Mouse (Mus musculus) embryonic facial prominence, embryonic 14.5 days (tissue): ENCODE results near the gene Actr3. TPM values are rescaled to one million over a fixed set of nuclear protein-coding genes. Genes with fewer than 3 reads are reported as not detected.
A peak's percentile ranks its signal among the peaks of the same experiment; 100 is the strongest.

Experiments
- ATAC-seq: fragments of 200-750 bp; cut with Nextera tagmentation; 2 replicates; pipeline ENCODE4 v1.8.0; 2017; ENCODE audit warnings: low read depth, moderate number of reproducible peaks, moderate TSS enrichment
- DNase-seq: peaks from one replicate; pipeline ENCODE4 v3.0.0-alpha.2; 2015; ENCODE audit warnings: low spot score
- H3K27ac ChIP-seq: fragments of 300-500 bp; sonication (generic); replicated peaks from 2 replicates; pipeline ENCODE4 v1.5.1; 2014; ENCODE audit warnings: low read depth, mild to moderate bottlenecking, low read length, moderate library complexity
- H3K27me3 ChIP-seq: fragments of 300-500 bp; sonication (generic); replicated peaks from 2 replicates; pipeline ENCODE4 v1.6.1; 2014; ENCODE audit warnings: low read length; ENCODE audit not compliant: control insufficient read depth, insufficient read depth
- H3K36me3 ChIP-seq: fragments of 300-500 bp; sonication (generic); 2 replicates; pipeline ENCODE4 v1.6.1; 2014; ENCODE audit warnings: low read length, mixed read lengths; ENCODE audit not compliant: control insufficient read depth, insufficient read depth
- H3K4me1 ChIP-seq: fragments of 300-500 bp; sonication (generic); 2 replicates; pipeline ENCODE4 v1.6.1; 2014; ENCODE audit warnings: antibody characterized with exemption, low read length; ENCODE audit not compliant: control insufficient read depth, insufficient read depth
- H3K4me2 ChIP-seq: fragments of 300-500 bp; sonication (generic); 2 replicates; pipeline ENCODE4 v1.6.1; 2014; ENCODE audit warnings: low read depth, mild to moderate bottlenecking, low read length, moderate library complexity, mixed read lengths
- H3K4me3 ChIP-seq: fragments of 300-500 bp; sonication (generic); 2 replicates; pipeline ENCODE4 v1.5.1; 2014; ENCODE audit warnings: low read depth, mild to moderate bottlenecking, low read length
- H3K9ac ChIP-seq: fragments of 300-500 bp; sonication (generic); 2 replicates; pipeline ENCODE4 v1.6.1; 2014; ENCODE audit warnings: low read depth, mild to moderate bottlenecking, low read length, moderate library complexity, mixed read lengths
- H3K9me3 ChIP-seq: fragments of 300-500 bp; sonication (generic); 2 replicates; pipeline ENCODE4 v1.6.1; 2016; ENCODE audit warnings: low read length; ENCODE audit not compliant: control insufficient read depth
- WGBS: fragments of 180-500 bp; shearing (Covaris S2); extraction: QIAGEN DNeasy Blood & Tissue Kit; methylation state at CpG from one replicate; pipeline ENCODE4 v1.1.7; 2014; 5-methylcytosine and 5-hydroxymethylcytosine counted together
- polyA plus RNA-seq: library from polyadenylated mRNA; unstranded; fragments of >200 nt; fragmentation: Nextera tagmentation; extraction: Ambion mirVana; gene quantifications from 2 replicates; pipeline ENCODE4 v1.2.1, GENCODE M21; 2014

Actr3 gene
- polyA plus RNA-seq, 1 experiment from 2014 or later, result 243 TPM

DNA sequence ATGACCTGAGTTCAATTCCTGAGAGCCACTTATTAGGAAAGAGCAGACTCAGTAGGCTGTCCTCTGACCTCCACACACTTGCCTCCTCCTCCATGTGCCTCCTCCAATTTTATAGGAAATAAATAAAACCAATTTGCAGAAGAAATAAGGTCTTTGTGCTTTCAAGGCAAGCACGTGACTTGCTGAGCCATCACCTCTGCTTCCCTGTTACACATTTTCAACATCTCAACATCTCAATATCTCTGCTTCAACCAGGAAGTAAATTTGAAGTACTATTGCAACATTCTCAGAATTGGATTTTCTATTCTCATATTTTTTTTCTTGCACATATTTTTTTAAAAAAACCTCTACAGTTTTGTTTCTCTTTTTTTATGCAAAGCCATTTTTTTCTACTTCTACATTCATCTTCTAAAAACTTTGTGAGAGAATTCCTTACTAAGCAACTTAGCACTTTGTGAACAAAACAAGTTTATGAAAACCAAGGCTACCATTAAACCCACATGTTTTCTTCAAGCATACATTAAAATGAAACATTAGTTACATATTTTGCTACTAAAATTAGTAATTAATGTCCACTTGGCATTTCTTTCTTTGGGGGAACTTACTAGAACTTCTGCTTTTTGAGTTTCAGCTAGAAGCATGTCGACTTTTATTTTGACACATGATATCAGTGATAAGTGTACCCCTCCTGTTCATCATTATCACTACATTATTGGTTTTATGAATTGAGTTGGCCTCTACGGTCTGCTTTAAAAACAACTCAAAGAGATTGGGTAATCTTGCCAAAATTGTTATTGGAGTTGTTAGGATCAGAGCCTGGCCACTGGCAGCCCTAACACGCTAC is 35.5 kb upstream of the Actr3 start:
- ATAC-seq, result no peak
- Histone ChIP-seq H3K9ac (no peak overlapping the region), H3K4me2 (no peak overlapping the region), H3K4me1 (no peaks in the 10 kb centered on the region), H3K27ac (no peak overlapping the region), H3K4me3 (no peak overlapping the region), H3K27me3 (no peaks in the 10 kb centered on the region), H3K9me3 (no peaks in the 10 kb centered on the region), H3K36me3 (no peaks in the 10 kb centered on the region)
- 73% methylated on average over 4 of the region's 4 CpGs for WGBS
- no peak for DNase-seq

DNA sequence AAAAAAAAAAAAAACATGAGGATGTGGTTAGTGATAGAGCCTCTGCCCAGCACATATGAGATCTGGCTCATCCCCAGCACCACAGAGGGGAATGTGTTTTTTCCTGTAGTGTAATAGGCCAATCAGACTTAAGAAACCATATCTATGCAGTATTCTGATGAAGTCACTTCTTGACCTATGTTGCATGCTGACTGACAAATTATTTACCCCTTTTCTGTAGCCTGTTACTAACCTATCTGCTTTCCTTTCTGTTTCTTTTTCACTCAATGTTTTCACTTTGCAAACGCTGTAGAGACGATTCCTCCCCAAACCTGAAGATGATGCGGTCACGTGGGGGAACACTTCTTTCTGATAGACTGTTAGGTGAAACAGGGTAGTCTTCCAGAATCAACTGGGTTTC is 32.4 kb upstream of the Actr3 start:
- H3K4me3 ChIP-seq, result no peak overlapping the region
- no peaks in the 10 kb centered on the region for H3K9me3 ChIP-seq
- ATAC-seq (no peak), DNase-seq (no peak)
- no peak overlapping the region for H3K9ac ChIP-seq
- H3K27me3 ChIP-seq, result no peaks in the 10 kb centered on the region
- H3K4me2 ChIP-seq, result no peak overlapping the region
- no peaks in the 10 kb centered on the region for H3K36me3 ChIP-seq
- no peaks in the 10 kb centered on the region for H3K4me1 ChIP-seq
- no peak overlapping the region for H3K27ac ChIP-seq
- WGBS, result 90% methylated on average over 4 of the region's 4 CpGs

DNA sequence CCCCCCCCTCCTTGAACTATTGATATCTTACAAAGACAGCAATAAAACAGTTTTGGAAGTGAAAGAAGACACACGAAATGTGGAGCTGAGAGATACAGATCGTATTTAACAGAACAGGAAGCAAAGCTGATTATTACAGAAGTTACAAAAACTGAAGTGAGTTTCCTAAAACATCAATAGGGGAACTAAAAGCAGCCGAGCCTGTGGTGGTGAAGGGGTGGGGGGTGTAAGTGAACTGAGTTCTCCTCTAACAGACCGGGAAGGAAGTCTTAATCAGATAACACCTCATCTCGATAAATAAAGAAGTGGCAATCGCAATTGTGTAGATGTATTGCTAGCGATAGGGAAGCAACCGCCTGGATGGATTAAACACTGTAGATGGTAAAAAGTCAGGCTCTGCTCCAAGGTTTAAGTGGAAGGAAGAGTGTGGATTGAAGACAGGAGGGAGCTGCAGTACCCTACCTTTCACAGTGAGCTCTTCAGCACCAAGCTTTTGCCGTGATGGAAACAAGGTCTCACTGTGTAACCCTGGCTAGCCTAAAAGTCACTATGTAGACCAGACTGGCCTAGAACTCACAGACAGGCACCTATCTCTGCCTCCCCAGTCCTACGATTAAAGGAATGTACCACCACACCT is 31.2 kb upstream of the Actr3 start:
- Histone ChIP-seq H3K27me3 (no peaks in the 10 kb centered on the region), H3K4me1 (no peaks in the 10 kb centered on the region), H3K4me2 (no peak overlapping the region), H3K4me3 (no peak overlapping the region), H3K27ac (no peak overlapping the region), H3K9ac (no peak overlapping the region), H3K9me3 (no peaks in the 10 kb centered on the region), H3K36me3 (no peaks in the 10 kb centered on the region)
- ATAC-seq (no peak), DNase-seq (no peak)
- WGBS, result 78% methylated on average over 10 of the region's 10 CpGs

DNA sequence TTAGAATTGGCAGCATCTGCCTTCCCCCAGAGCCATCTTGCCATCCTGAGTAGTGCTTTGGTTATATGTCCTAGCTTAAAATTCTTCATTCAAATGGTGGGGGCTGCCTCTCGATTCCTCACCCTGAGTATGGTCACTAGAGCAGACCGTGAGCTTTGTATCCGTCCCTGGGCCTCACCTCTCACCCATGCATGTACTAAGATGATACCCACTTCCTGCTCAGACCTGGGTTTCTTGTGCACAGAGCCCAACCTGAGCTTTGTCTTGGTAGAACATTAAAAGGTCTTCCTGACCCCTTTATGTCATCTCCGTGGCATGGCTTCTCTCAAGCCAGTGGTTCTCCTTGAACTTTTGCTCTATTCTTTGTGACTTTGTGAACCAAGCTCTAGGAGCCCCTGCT is 28.5 kb upstream of the Actr3 start:
- Histone ChIP-seq H3K36me3 (no peaks in the 10 kb centered on the region), H3K4me2 (no peak overlapping the region), H3K9me3 (no peaks in the 10 kb centered on the region), H3K27ac (no peak overlapping the region), H3K4me1 (no peaks in the 10 kb centered on the region), H3K9ac (no peak overlapping the region), H3K27me3 (no peaks in the 10 kb centered on the region), H3K4me3 (no peak overlapping the region)
- 91% methylated on average over 4 of the region's 4 CpGs for WGBS
- DNase-seq (no peak), ATAC-seq (no peak)

DNA sequence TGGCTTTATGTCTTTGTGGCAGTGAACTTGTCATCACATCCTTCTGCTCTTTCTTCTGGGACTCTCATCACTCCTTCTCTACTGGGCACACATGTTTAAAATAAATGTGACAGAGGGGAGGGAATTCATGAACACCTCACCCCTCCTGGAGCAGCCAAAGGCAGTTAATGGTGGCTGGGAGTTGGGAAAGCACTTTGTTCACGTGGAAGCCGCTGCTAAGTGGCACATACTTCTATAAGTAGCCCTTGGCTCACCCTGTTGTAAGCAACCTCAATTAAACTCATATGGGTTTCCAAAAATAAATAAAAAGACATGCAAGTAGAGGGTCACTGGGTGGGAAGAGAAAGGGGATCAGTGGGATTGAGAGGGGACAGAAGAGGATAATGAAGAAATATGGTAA is 27.8 kb upstream of the Actr3 start:
- DNase-seq (no peak), ATAC-seq (no peak)
- 65% methylated on average over 2 of the region's 2 CpGs for WGBS
- Histone ChIP-seq H3K9me3 (no peaks in the 10 kb centered on the region), H3K9ac (no peak overlapping the region), H3K36me3 (no peaks in the 10 kb centered on the region), H3K27ac (no peak overlapping the region), H3K4me1 (no peaks in the 10 kb centered on the region), H3K4me3 (no peak overlapping the region), H3K4me2 (no peak overlapping the region), H3K27me3 (no peaks in the 10 kb centered on the region)

DNA sequence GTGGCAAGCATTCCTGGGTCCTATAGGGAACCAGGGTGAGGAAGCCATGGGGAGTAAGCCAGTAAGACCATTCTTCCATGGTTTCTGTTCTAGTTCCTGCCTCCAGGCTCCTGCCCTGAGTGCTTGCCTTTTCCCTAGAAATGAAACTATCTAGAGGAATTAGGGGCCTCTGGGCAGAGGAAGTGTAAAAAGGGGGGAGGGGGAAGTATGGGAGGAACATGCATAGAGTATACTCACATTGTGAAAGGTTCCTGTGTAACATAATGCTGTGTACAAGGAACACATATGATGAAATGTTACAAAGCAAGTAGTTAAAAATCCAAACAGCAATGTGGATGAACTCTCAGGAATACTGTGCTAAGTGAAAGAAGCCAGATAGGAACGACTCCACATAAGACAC is 27.4 kb upstream of the Actr3 start:
- H3K27me3 ChIP-seq, result no peaks in the 10 kb centered on the region
- H3K36me3 ChIP-seq, result no peaks in the 10 kb centered on the region
- DNase-seq, result no peak
- no peak overlapping the region for H3K4me2 ChIP-seq
- WGBS, result 90% methylated on average over 1 of the region's 1 CpGs
- no peak overlapping the region for H3K9ac ChIP-seq
- no peaks in the 10 kb centered on the region for H3K9me3 ChIP-seq
- no peak overlapping the region for H3K4me3 ChIP-seq
- no peaks in the 10 kb centered on the region for H3K4me1 ChIP-seq
- ATAC-seq, result no peak
- no peak overlapping the region for H3K27ac ChIP-seq

DNA sequence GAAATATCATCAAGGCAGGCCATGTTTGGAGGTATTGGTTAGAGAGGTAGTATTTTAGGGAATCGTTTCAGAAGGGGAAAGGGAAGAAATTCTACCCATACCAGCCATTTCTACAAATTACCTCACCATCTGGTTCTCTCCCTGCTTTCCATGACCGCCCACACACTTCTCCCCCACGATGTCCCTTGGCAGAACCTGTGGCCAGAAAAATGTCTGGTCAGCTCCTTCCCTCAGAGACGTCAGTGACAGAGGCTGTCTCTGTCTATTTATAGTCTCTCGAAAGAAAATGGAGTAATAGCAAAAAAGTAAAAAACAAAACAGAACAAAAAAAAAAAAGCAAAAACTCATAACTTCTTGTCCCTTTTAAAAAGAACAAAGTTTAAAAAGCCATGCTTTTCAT is 23.0 kb upstream of the Actr3 start:
- Histone ChIP-seq H3K27ac (no peak overlapping the region), H3K4me1 (no peaks in the 10 kb centered on the region), H3K4me2 (no peak overlapping the region), H3K4me3 (no peak overlapping the region), H3K36me3 (no peaks in the 10 kb centered on the region), H3K9ac (no peak overlapping the region), H3K27me3 (no peaks in the 10 kb centered on the region), H3K9me3 (no peaks in the 10 kb centered on the region)
- DNase-seq (peak; percentile 26), ATAC-seq (no peak)
- 48% methylated on average over 5 of the region's 5 CpGs for WGBS

DNA sequence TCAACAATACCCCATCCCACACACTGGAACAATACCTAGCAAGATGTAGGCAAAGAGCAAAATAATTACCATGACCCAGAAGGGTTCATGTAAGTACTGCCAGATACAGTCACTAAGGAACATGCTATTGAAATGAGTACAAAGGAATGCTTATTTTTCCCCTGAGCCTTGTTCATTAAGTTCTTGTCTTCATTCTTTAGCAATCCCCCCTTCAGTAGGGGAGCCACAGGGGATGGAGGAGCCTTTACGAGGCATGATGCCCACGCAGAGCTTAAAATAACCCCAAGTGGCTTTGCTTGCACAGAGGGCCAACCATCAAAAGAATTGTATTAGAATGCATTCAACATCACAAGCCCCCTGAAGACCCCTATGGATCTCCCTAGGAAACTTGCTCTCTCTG is 19.6 kb upstream of the Actr3 start:
- no peaks in the 10 kb centered on the region for H3K4me1 ChIP-seq
- DNase-seq, result no peak
- no peaks in the 10 kb centered on the region for H3K9me3 ChIP-seq
- no peak overlapping the region for H3K4me3 ChIP-seq
- WGBS, result 55% methylated on average over 2 of the region's 2 CpGs
- no peak for ATAC-seq
- no peak overlapping the region for H3K4me2 ChIP-seq
- H3K27ac ChIP-seq, result no peak overlapping the region
- H3K27me3 ChIP-seq, result no peaks in the 10 kb centered on the region
- no peaks in the 10 kb centered on the region for H3K36me3 ChIP-seq
- H3K9ac ChIP-seq, result no peak overlapping the region
